Mouse (Mus musculus): ENCODE data around the gene B4galnt3. TPM values are rescaled to one million over a fixed set of nuclear protein-coding genes. Genes with fewer than 3 reads are reported as not detected.

B4galnt3 gene
- total and polyA plus RNA-seq, 2 experiments from 2014 or later, result 0.31 to 1.5 TPM

DNA sequence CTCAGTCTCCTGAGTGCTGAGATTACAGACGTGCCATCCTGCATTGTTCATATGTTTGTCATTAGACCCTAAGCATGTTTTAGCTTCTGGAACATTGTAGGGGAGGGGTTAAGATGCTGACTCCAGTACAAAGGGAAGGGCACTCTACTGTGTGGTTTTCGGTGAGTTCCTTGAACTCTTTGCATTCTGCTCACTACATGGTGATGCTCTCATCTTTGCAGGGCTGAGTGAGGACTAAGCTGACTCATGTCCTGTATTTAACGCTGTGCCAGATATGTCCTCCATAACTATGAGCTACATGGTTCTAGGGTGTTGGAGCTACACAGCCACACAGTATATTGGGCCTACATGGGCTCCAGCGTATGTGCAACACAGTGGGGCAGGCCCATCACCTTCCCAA is 104.0 kb downstream of the B4galnt3 start:
- no peak for DNase-seq (ENCODE audit: low spot score)
- no peaks in the 10 kb centered on the region for H3K27me3 ChIP-seq (ENCODE audit: insufficient read depth, low read length)
- H3K4me3 ChIP-seq (ENCODE audit: low read length), result no peak overlapping the region
- no peak overlapping the region for H3K9ac ChIP-seq (replicated peaks; ENCODE audit: low read length)
- H3K4me2 ChIP-seq (ENCODE audit: low read depth, low read length), result no peak overlapping the region
- H3K36me3 ChIP-seq (ENCODE audit: insufficient read depth, low read length), result no peaks in the 10 kb centered on the region
- 97% methylated on average over 4 of the region's 4 CpGs for WGBS
- ATAC-seq, result no peak
- H3K4me1 ChIP-seq (ENCODE audit: insufficient read depth, low read length), result no peaks in the 10 kb centered on the region
- no peak for TF ChIP-seq CTCF (IDR thresholded peaks at IDR 0.05; ENCODE audit: low read depth)
- no peak overlapping the region for H3K27ac ChIP-seq
- H3K9me3 ChIP-seq (ENCODE audit: low read length), result no peaks in the 10 kb centered on the region

DNA sequence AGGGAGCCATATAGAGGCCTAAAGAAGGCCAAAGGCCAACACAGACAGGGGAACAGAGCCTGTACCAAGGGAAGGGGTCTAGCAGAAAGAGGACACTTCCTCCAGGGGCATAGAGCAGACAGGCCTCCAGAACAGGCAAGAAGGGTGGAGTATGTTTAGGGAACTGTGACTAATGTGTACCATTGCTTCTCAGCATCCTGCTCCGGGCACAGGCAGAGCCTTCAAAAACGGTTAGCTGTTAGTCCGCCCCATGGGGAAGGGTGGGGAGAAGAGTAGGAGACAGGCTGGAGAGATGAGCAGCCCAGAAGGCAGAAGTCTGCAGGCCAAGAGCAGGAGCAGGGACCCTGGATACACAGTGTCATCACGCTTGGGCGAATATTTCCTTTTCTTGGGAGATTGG is 105.1 kb downstream of the B4galnt3 start:
- Histone ChIP-seq H3K9me3 (ENCODE audit: low read length) (no peaks in the 10 kb centered on the region), H3K27ac (no peak overlapping the region), H3K36me3 (ENCODE audit: insufficient read depth, low read length) (no peaks in the 10 kb centered on the region), H3K4me1 (ENCODE audit: insufficient read depth, low read length) (no peaks in the 10 kb centered on the region), H3K4me3 (ENCODE audit: low read length) (no peak overlapping the region), H3K9ac (replicated peaks; ENCODE audit: low read length) (no peak overlapping the region), H3K4me2 (ENCODE audit: low read depth, low read length) (no peak overlapping the region), H3K27me3 (ENCODE audit: insufficient read depth, low read length) (no peaks in the 10 kb centered on the region)
- ATAC-seq, result no peak
- no peak for TF ChIP-seq CTCF (IDR thresholded peaks at IDR 0.05; ENCODE audit: low read depth)
- DNase-seq (ENCODE audit: low spot score), result no peak
- 79% methylated on average over 5 of the region's 5 CpGs for WGBS

DNA sequence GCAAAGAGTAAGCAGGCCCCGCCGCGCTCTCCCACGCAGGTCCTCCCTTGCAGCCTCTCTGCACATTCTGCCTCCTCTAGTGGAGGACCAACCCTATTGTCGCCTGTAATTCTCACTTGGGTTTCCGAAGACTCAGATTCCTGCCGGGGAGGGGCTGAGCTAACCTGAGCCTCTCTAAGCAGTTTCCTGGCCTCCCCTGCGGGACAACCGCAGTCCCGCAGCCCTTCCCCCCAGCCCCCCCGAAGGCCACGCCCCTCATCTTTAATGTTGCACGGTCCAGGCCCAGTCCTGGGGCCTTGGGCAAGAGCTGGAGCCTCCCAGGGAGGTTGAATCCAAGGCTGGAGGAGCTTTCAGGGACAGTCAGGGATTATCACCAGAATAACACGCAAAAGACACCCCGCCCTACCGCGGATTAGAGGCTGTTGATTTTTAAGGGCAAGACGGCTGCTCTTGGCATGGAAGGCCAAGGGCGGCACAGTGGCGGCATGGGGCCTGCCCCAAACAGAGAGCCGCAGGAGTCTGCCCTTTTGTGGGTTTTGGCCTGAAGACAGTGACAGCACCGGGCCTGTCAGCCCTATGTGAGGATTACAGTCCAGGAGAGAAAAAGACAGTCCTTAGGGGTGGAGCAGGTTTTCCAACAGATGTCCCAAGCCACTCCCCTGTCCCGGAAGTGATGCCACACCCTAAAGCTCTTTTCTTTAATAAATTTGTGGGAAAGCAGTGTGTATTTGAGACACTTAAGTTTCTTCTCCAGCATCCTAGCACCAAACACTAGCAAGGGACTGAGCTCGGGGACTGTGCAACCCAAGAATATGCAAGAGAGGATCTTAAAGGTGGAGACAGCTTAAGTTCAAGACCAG is 105.8 kb downstream of the B4galnt3 start:
- no peak overlapping the region for H3K27ac ChIP-seq
- H3K36me3 ChIP-seq (ENCODE audit: insufficient read depth, low read length), result no peaks in the 10 kb centered on the region
- no peak overlapping the region for H3K9ac ChIP-seq (replicated peaks; ENCODE audit: low read length)
- WGBS, result 24% methylated on average over 24 of the region's 24 CpGs
- H3K4me3 ChIP-seq (ENCODE audit: low read length), result no peak overlapping the region
- H3K9me3 ChIP-seq (ENCODE audit: low read length), result no peaks in the 10 kb centered on the region
- H3K4me1 ChIP-seq (ENCODE audit: insufficient read depth, low read length), result no peaks in the 10 kb centered on the region
- no peaks in the 10 kb centered on the region for H3K27me3 ChIP-seq (ENCODE audit: insufficient read depth, low read length)
- no peak for DNase-seq (ENCODE audit: low spot score)
- no peak for ATAC-seq
- 0 out of 2 replicates have a peak overlapping the region, but pooled peaks have one; percentile 6 for H3K4me2 ChIP-seq (ENCODE audit: low read depth, low read length)
- peak; percentile 19; the same call in 1 of the 2 replicates for TF ChIP-seq CTCF (IDR thresholded peaks at IDR 0.05; ENCODE audit: low read depth)

DNA sequence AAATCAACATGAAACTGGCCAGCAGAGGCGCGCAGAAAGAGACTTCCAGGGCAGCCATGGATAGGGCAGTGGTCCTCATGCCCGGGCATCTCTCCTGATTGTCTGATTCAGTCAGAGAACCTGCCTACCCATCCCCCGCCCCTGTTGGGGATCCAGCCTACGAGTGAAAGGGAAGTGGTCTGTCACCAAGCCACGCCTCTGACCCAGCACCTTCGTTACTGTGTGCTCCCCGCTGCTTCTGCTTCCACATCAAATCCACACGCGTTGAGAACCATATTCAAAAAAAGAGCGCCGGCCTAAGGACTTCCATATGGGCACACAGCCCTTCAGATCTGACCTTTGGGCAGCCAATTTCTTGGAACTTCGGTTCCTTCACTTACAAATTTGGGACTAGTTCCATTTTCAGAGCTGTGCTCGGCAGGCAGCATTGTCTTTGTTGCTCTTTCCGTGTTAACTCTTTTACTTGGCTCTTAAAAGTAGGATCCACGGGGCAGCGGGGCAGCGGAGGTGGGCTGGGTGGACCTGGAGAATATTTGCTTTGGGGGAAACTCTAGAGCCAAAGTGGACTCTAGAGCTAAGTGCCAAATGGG is 106.7 kb downstream of the B4galnt3 start:
- Histone ChIP-seq H3K4me3 (ENCODE audit: low read length) (no peak overlapping the region), H3K4me2 (ENCODE audit: low read depth, low read length) (peak overlapping the region; percentile 38), H3K4me1 (ENCODE audit: insufficient read depth, low read length) (no peaks in the 10 kb centered on the region), H3K36me3 (ENCODE audit: insufficient read depth, low read length) (no peaks in the 10 kb centered on the region), H3K9ac (replicated peaks; ENCODE audit: low read length) (no peak overlapping the region), H3K27me3 (ENCODE audit: insufficient read depth, low read length) (no peaks in the 10 kb centered on the region), H3K27ac (no peak overlapping the region), H3K9me3 (ENCODE audit: low read length) (no peaks in the 10 kb centered on the region)
- peak; percentile 48; the same call in 1 of the 2 replicates for ATAC-seq
- TF ChIP-seq CTCF (IDR thresholded peaks at IDR 0.05; ENCODE audit: low read depth), result no peak
- peak; percentile 24 for DNase-seq (ENCODE audit: low spot score)
- 19% methylated on average over 18 of the region's 18 CpGs for WGBS

DNA sequence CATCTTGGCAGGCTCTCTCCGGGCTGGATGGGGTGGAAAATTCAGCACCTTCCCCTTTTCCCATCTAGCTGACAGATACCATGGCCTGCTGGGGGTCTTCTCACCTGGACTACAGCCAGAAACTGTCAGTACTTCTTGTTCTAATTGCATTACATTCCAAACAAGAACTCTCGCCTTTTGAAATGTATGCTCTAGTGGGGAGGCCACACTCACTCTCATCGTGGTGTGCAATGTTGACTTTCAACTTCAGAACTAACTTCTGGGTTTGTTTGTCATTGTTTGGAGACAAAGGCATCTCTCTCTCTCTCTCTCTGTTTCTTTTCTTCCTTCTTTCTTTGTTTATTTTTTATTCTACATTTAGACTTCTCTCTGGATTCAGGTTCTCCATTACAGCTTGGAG is 107.8 kb downstream of the B4galnt3 start:
- no peak overlapping the region for H3K27ac ChIP-seq
- no peak for TF ChIP-seq CTCF (IDR thresholded peaks at IDR 0.05; ENCODE audit: low read depth)
- H3K9ac ChIP-seq (replicated peaks; ENCODE audit: low read length), result no peak overlapping the region
- ATAC-seq (no peak), DNase-seq (ENCODE audit: low spot score) (no peak)
- no peak overlapping the region for H3K4me2 ChIP-seq (ENCODE audit: low read depth, low read length)
- no peaks in the 10 kb centered on the region for H3K27me3 ChIP-seq (ENCODE audit: insufficient read depth, low read length)
- H3K9me3 ChIP-seq (ENCODE audit: low read length), result no peaks in the 10 kb centered on the region
- WGBS, result 40% methylated on average over 3 of the region's 3 CpGs
- no peak overlapping the region for H3K4me3 ChIP-seq (ENCODE audit: low read length)
- H3K36me3 ChIP-seq (ENCODE audit: insufficient read depth, low read length), result no peaks in the 10 kb centered on the region
- no peaks in the 10 kb centered on the region for H3K4me1 ChIP-seq (ENCODE audit: insufficient read depth, low read length)

DNA sequence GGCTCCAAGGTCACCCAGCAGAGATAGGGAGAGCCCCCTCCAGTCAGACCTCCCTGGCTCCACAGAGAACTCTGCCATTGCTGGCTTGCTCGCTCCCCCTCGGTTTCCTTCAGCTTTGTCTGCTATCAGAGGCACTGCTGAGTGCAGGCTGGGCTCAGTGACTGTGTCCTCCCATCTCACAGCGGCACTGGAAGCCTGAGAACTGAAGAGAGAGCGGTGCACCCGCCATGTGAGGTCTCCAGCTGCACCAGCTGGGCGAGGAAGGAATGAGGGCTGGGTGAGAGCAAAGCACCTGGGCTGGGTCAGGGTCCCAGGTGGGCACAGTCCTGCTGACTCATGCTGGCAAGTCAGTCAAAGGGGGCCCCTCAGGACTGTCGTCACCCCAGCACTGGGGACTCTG is 108.6 kb downstream of the B4galnt3 start:
- Histone ChIP-seq H3K4me3 (ENCODE audit: low read length) (no peak overlapping the region), H3K9ac (replicated peaks; ENCODE audit: low read length) (no peak overlapping the region), H3K27me3 (ENCODE audit: insufficient read depth, low read length) (no peaks in the 10 kb centered on the region), H3K9me3 (ENCODE audit: low read length) (no peaks in the 10 kb centered on the region), H3K4me2 (ENCODE audit: low read depth, low read length) (no peak overlapping the region), H3K27ac (no peak overlapping the region), H3K36me3 (ENCODE audit: insufficient read depth, low read length) (no peaks in the 10 kb centered on the region), H3K4me1 (ENCODE audit: insufficient read depth, low read length) (no peaks in the 10 kb centered on the region)
- no peak for TF ChIP-seq CTCF (IDR thresholded peaks at IDR 0.05; ENCODE audit: low read depth)
- ATAC-seq (0 out of 2 replicates have a peak, but pooled peaks have one; percentile 25), DNase-seq (ENCODE audit: low spot score) (no peak)
- WGBS, result 50% methylated on average over 7 of the region's 7 CpGs
